Mouse (Mus musculus) cerebellum, adult 9-10 months (tissue): ENCODE results near the gene Fut2.

Experiments
- DNase-seq: peaks from one replicate; pipeline ENCODE4 v3.0.0; 2022

The Fut2 gene

DNA sequence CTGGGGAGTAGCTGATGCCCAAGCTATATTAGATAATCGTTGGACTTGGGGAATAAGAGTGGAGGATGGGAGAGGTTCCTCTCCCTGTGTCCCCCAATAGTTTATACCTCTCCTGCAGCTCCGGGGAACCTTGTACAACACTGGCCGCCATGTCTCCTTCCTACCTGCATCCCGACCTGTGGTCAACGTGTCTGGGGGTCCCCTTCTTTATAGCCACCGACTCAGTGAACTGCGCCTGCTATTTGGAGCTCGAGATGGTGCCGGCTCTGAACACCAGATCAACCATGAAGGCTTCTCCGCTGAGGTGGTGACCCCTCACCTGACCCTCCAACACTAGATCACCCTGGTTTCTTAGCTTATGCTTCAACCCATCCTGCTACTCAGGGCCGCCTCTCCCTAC is 36.1 kb upstream of the Fut2 start:
- DNase-seq = peak; percentile 70

DNA sequence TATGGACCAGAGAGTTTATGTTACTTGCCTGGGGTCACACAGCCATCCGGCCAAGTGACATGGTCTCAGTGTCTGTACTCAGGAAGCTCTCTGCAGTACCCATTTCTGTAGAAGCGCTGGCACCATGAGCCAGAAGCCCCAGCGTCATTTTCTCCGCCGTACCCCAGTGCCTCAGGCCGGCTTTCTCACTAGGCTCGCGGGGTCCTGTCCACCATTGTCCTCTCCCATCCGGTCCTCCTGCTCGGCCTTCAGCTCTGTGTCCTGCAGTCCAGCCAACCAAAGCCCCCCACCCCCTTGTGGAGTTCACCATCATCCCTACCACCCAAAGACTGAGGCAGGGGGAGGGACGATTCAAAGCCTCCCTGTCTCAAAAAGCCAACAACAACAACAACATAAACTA is 35.4 kb upstream of the Fut2 start:
- DNase-seq = peak; percentile 68

DNA sequence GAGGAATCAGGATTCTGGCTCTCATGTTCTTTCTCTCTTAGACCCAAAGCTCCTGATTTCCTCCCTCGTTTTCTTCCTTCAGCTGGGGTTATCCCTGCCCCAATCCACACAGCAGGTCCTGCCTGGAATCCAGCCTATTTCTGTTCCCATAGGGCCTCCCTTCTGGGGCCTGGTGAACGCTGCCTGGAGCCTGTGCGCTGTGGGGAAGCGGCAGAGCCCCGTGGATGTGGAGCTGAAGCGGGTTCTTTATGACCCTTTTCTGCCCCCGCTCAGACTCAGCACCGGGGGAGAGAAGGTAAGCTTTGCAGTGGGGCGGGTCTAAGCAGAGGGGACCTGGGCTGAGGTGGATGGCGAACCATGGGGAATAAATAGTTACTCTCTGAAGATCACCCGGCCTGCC is 34.9 kb upstream of the Fut2 start:
- no peak for DNase-seq

DNA sequence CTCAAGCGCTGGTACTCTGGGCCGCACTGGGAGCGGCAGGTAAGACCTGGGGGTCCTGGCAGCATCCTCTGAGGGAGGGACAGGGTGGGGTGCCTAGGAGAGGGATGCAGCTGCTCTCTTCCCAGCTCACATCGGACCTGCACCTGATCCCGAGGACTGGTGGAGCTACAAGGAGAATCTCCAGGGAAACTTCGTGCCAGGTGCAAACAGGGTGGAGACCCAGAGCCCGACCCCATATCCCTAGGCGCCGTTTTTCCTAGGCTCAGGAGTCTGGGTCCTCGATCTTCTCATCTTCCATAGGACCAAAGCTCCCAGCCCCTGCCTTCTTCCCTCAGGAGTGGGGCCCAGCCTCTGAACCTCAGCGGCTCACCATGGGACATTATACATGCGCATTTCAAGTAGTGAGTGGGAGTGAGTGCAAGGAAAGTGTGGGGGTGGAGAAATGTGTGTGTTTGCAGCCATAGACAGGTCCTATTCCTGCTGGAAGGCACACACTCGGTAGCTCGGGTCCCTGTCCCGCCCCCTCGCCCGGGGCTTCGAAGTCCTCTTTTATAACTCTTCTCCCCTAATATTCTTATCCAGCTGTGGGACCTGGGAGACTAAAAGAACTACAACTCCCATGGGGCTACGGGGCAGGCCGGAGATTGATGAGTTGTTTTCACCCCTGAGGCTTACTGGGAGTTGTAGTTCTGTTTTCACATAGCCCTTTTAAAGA is 34.3 kb upstream of the Fut2 start:
- peak; percentile 92 for DNase-seq

DNA sequence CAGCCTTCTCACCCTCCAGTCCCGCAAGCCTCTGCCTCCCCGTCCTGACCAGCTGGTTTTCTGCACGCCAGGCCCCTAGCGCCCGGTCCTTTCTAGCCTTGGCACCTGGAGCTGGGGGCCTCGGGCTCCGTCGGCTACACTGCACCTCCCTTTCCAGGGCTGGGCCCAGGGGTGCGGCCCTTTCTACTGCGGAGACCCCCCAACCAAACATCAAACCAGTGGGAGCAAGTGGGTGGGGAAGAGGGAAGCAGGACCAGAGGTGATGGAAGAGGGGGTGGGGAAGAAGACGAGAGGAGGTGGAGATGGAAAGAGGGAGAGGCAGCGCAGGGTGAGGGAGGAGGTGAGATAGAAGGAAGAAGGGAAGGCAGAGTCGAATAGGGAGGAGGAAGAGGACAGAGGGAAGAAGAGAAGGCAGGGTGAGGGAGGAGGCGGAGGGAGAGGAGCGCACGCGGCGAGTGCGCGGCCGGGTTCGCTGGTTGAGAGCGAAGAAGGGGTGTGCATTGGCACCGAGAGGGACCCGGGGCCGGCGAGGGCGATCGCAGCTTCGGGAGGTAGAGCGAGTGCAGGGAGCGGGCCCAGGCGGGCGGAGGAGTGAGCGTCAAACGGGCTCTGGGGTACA is 33.4 kb upstream of the Fut2 start, which contains the start of gene Car11:
Car11 (plus strand) TSS at position 321 of the 619 bp plus-strand sequence.
- DNase-seq = peak; percentile 77

DNA sequence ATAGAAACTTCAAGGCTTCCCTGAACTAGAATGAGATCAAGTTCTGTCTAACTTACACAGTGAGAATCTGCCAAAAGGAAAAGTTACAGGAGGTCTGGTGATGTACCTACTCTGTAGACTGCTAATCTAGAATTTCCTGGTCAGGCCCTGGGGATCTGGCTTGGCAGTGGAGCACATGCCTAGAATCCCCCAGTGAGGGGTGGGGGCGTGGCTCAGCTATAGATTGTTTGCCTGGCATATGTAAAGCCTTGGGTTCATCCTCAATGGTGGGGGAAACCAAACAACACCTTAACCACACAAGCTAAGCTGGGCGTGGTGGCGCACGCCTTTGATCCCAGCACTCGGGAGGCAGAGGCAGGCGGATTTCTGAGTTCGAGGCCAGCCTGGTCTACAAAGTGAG is 31.7 kb upstream of the Fut2 start:
- DNase-seq = peak; percentile 59

DNA sequence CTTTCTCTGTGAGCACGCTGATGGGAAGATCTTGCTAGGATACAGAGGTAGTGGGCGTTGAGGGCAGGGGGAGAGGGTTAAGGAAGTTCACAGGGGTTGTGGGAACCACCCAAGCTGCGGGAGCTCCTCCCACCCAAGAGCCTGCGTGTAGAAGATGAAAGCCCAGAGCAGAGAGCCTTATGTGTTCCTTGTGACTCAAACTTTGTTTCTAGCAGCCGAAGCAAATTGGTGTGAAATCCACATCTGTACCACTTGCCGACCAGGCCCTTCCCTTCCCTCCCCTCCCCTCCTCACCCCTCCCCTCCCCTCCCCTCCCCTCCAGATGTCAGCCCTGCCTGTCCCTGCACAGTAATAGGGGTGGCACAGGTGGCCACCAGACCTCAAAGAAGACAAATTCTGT is 28.9 kb upstream of the Fut2 start:
- no peak for DNase-seq

DNA sequence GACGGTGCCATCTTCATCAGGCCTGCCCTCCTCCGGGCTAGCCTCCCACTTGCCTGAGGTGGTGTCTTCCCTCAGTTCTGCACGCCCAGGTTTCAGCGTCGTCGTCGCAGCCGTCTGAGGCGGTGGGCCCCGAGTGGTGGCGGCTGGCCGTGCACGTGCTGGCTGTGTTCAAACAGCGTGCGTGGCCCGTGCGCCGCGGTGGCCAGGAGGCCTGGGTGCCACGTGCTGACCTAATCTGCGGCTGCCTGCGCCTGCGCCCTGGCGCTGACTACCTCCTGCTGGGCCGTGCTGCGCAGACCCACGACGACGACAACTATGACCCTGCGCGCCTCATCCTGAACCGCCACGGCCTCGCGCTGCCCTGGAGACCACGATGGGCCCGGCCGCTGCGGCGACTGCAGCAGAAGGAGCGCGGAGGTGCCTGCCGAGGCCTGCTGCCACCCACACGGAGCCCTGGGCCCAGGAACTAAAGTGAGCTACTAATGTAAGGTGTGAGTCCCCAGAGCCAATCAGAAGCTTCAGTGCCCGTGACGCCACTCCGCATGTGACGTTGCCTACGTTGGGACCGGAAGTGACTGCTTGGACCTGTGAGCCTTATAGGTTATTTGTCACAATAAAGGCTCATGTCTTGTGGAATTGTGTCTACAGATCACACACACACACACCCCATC is 27.9 kb upstream of the Fut2 start, which contains the start of gene Sec1:
Sec1 (minus strand) TSS at position 482 of the 671 bp plus-strand sequence.
- no peak for DNase-seq

DNA sequence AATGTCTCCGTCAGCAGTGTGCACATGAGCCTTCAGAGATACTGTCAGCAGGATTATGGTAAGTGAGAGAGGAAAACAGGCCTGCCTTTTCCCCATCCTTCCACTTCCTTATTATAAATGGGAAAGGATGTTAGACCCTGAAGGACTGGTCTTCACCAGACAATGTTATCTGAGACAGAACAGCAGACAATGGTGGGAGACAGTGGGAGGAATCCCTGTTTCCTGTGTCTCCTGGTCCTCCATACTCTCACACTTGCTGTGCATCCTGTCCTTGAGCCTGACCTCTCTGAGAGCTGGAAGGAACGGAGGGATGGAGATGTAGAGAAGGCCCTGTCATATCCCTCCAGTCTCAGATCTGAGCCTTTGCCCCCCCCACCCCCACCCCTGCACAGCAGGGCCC is 26.2 kb upstream of the Fut2 start:
- DNase-seq = no peak

DNA sequence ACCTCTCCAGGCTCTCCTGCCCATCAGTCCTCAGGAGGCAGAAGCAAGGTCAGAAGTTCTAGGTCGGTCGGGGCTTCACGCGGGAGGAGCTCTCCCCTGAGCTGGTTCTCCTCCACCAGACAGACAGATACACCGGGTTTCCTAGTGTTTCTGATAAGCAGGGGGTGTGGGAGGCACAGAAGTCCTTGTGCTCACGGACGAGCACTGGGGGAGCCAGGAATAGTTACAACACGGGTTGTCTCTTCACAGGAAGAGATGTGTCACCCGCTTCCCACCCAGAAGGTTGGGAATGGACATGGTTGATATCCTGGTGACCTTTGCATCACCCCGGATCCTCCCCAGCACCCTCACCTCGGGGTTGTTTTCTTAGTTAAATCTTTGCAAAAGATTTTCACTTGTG is 23.6 kb upstream of the Fut2 start:
- no peak for DNase-seq

DNA sequence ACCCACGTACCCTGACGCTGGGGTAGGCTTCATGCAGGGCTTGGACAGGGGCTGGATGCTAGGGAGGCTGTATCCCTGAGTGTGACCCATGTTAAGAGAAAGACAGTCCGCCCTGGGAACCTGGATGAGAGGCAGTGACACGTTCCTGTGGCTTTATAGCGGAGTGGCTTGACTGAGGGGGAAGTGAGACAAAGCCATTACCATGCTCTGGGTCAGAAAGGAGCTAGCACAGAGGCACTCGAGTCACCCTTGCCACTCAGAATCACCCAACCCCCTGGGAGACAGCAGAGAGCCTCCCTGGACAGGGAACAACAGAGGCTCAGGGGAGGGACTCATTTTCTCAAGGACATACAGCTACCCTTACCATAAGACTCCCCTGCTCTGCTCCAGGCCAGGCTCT is 22.9 kb upstream of the Fut2 start:
- no peak for DNase-seq

DNA sequence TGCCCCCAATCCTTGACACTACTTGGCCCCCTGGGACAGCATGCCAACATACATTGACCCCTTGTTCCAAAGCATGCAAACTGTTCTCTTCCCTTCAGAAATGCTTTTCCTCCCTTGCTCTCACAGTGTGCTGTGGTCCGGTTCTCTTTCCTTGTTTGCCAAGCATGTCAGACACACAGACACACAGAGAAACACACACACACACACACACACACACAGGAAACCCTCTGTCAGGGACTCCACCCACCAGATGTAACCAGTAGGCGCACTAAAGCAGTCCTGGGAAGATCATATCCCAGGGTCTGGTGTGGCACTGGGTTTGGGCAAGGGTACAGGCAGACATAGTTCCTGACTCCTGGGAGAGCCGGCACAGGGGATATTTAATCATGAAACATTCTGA is 20.6 kb upstream of the Fut2 start:
- no peak for DNase-seq

DNA sequence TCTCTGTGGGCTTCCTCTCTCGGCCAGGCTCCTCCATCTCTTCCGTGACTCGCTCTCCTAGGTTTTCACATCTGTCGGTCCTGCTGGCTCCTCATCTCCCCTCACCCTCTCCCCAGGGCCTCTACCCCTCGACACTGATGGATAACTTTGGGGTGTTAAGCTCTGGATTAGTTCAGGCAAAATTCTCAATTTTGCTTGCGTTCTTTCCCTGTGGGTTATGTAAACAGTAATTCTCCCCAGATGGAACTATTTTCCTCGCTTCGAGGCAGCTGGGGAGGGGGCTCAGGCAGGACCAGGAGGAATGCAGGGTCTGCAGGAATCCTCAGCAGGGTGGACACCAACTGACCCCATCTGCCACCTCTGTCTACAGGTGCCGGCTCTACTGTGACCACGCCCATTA is 19.6 kb upstream of the Fut2 start:
- no peak for DNase-seq

DNA sequence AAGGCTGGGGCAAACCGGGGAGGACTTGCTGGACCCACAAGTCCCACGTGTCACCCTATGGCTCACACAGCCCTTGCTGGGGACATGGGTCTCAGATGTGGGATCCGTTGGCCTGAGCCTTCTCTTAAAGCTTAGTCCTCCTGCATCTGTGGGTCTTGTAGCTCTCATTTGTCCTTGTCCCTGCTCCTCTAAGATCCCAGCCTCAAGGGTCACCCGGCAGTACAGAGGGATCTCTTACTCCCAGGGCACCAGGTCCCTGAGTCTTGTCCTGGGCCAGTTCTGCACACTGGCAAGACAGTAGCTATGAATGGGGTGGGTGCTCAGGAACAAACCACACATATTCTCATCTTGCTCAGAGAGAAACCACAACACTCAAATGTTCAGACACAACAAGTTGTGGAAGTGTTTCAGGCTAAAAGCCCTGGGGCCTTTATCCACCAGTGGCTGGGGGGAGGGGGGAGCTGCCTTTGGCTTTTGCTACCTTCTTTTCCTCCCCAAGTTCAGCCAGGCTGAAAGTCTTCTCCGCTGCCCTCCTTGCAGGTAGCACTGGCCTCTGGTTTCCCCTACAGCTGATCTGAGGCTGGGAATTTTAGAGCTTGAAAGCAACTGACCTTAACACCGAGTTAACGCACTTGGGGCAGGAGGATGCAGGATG is 17.3 kb upstream of the Fut2 start, which contains the start of gene Ntn5:
Ntn5 (plus strand) TSS at position 627 of the 655 bp plus-strand sequence.
- no peak for DNase-seq

DNA sequence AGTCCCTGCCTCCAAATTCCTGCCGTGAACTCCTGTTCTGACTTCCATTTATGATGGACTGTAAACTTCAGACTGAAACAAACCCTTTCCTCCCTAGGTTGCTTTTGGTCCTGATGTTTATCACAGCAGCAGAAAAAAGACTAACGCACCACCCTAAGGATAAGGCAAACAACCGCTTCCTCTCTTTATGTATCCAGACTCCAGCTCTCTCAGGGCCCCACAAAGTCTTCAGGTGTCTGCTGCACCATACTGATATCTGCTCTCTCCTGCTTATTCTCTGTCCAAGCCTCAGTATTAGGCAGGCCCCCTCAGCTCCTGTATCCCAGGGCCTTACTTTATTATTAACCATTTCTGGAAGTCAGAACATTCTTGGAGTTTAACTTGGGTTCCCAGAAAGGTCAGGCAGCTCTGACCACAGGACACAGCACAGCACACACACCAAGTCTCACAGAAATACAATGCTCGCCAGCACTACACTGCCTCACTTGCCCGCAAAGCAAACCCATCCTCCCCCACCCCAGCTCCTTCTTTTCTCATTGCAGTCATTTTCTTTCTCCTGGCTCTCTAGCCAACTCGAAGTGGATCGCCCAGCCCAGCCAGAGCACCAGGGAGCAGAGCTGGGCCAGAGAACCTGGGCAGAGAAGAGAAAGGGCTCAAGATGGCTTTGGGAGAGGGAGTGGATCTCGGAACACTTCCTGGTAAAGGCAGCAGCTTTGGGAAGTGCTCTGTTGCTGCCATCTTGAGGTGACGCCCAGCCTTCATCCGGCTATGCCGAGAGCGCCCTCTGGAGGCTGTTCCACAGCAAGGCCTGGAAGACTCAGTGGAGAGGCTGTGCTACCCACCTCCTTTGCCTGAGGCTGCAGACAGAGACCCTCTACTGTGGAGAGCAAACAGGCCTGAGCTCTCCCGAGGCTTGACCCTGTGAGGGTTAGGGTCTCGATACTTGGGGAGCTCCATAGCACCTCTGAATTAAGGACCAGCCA is 16.2 kb upstream of the Fut2 start:
- peak; percentile 89 for DNase-seq

DNA sequence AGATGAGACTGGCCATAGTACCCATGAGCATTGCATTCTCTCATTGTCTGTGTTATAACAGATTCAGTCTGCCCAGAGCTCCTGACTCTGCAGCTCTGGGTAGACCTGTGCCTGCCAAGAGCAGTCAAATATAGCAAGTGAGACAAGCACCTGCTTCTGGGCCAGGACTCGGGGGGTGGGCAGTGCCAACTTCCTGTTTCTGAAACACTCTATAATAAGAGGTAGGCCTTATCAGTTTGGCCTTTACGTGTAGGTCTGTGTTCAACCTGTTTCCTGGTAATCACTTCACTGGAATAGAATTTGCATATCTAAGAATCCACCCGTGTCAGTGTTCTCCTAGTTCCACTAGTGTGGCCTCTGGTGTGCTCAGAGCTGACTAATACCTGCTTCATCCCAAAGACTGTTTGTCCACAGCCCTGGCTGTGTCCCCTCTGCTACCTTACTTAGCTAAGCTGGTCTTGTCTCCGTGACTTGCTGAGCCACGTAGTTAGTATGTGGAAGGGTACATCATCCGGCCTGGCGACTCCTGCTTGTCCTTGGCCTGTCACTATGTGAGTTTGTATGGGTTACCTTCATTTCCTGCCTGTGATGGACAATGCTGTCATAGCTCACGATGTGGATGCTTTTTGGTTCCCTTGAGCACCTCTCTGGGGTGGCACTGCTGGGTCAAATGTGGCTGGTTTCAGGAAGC is 15.0 kb upstream of the Fut2 start:
- peak; percentile 61 for DNase-seq

DNA sequence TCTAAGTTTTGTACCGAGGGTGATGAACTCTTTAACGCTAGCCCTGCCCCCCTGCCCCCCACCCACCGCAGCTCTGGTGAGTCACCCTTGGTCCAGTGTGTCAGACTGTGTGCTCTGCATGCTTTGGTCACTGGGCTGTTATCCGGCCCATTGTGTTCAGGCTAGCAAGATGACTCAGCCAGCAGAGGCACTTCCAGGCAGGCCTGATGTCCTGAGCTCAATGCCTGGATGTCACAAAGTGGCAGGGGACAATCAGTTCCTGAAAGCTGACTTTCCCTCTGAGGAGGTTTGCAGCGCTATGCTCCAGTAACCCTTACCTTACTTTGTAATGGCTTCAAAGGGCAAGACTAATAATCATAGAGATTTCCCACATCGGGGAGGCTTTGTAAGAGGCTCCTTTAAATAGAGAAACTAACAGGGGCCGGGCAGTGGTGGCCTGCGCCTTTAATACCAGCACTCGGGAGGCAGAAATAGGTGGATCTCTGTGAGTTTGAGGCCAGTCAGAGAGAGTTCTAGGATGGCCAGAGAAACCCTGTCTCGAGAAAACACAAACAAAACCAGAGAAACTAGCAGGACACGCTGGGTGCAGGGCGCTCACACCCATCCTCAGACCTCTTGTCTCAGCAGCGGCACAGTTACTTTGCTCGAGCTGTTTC is 13.9 kb upstream of the Fut2 start:
- no peak for DNase-seq

DNA sequence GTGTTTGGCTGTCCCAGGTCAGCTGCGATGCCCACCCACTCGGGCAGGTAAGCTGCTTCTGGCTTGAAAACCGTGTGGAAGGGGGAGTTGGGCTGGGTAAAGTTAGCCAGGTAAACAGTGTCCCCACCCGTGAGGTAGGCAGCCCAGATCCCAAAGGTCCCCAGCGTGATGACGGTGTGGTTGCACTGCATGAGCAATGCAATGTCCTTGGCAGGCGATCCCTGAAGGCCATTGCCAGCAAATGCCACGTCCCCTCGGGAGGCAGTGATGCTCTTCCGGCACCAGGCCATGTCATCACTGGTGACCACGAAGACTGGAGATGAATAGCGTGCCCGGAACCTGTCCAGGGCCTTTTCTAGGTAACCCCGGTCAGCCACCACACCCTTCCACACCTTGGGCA is 12.3 kb upstream of the Fut2 start:
- DNase-seq = no peak

DNA sequence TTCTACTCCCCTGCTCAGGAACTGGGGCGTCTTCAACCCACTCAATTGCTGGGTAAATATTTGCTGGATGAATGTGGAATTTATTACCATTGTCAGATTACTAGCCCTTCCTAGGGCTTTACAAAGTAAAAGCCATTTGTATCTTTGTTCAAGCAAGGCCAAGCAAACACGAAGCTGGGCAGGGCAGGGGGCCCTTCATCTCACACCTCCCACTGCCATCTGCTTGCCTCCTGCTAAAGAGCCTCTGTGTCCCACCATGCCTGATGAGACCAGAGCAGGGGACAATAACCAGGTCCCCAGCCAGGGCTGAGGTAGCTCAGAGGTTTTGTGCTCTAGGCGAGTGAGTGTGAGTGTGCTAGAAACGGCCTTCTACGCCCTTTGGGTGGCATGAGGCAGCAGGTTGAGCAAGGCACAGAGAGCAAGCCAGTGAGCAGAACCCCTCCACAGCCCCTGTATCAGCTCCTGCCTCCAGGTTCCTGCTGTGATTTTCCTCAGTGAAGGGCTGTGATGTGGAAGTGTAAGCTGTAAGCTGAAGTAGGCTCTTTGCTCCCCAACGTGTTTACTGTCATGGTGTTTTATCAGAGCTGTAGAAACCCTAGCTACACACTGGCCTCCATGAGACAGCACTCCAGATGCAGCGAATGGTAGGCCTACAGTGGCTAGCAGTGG is 11.6 kb upstream of the Fut2 start:
- DNase-seq = no peak

DNA sequence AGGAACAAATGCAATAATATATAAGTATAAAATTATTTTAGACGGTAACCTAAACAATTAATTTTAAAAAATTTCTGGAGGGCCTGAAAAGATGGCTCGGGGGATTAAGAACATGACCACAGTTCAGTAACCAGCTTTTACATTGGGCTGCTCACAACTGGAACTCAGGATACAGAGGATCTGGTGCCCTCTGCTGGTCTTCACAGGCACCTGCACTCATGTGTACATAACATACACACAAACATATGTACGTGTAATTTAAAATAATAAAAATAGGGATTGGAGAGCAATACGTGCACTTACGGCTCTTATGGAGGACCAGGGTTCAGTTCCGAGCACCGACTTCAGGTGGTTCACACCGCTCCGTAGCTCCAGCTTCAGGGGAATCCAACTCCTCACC is 2.7 kb upstream of the Fut2 start:
- DNase-seq = no peak

DNA sequence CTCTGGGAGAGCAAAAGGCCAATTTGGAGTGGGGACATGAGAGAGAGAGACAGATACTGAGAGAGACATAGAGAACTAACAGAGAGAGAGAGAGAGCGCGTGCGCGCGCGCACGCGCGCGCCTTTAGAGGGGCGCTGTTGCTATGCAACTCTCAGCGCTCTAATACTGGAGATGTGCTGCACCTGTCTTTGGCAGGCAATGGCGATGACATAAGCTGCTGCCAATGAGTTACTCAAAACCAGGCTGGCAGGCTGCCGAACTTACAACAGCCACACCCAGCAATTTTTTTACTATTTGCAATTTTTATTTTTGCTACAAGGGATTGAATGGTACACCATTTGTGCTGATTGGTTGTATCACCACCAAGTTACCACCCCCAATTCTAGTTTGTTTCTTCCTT is 1.6 kb upstream of the Fut2 start:
- DNase-seq = no peak
